Mouse (Mus musculus) liver, embryonic 14.5 days (tissue): ENCODE results near the gene Zswim5. TPM values are rescaled to one million over a fixed set of nuclear protein-coding genes. Genes with fewer than 3 reads are reported as not detected.
A peak's percentile ranks its signal among the peaks of the same experiment; 100 is the strongest.

Source experiments
- ATAC-seq: fragments of 200-750 bp; cut with Nextera tagmentation; 2 replicates; pipeline ENCODE4 v1.8.0; 2017; ENCODE audit warnings: moderate number of reproducible peaks, mild to moderate bottlenecking, moderate library complexity; ENCODE audit not compliant: insufficient read depth
- DNase-seq, 3 experiments: peaks; one replicate each; pipeline ENCODE4 v3.0.0-alpha.2; 2012 to 2013; ENCODE audit warnings: low read depth in 3 of 3, low spot score in 3 of 3
- H3K27ac ChIP-seq: fragments of 300-500 bp; sonication (generic); 2 replicates; pipeline ENCODE4 v1.5.1; 2014; ENCODE audit warnings: moderate library complexity, mild to moderate bottlenecking, control low read depth, inconsistent platforms
- H3K27me3 ChIP-seq: fragments of 300-500 bp; sonication (generic); 2 replicates; pipeline ENCODE4 v1.6.1; 2014; ENCODE audit warnings: mild to moderate bottlenecking, low read length, moderate library complexity; ENCODE audit not compliant: control insufficient read depth, insufficient read depth
- H3K36me3 ChIP-seq: fragments of 300-500 bp; sonication (generic); replicated peaks from 2 replicates; pipeline ENCODE4 v1.6.1; 2014; ENCODE audit warnings: low read depth; ENCODE audit not compliant: control insufficient read depth, insufficient read depth
- H3K4me1 ChIP-seq, 2 experiments: fragments of 200-500 bp in 1 of 2; fragments of 300-500 bp in 1 of 2; sonication (generic) in 1 of 2; replicated peaks; 2 replicates each; pipeline ENCODE4 v1.6.1; 2012 to 2014; ENCODE audit warnings: antibody characterized with exemption in 1 of 2, inconsistent platforms in 1 of 2, low read length in 1 of 2; ENCODE audit not compliant: control insufficient read depth in 2 of 2, insufficient read depth in 2 of 2
- H3K4me2 ChIP-seq: fragments of 300-500 bp; sonication (generic); 2 replicates; pipeline ENCODE4 v1.6.1; 2014; ENCODE audit warnings: low read depth, mild to moderate bottlenecking, control low read depth, moderate library complexity
- H3K4me3 ChIP-seq, 2 experiments: fragments of 200-500 bp in 1 of 2; fragments of 300-500 bp in 1 of 2; sonication (generic) in 1 of 2; 2 replicates each; pipeline ENCODE4 v1.5.1; 2012 to 2014; ENCODE audit warnings: low read depth in 2 of 2, low read length in 2 of 2, mild to moderate bottlenecking in 2 of 2, control low read depth in 1 of 2, inconsistent platforms in 1 of 2, moderate library complexity in 1 of 2; ENCODE audit not compliant: insufficient read depth in 1 of 2
- H3K9ac ChIP-seq: fragments of 300-500 bp; sonication (generic); replicated peaks from 2 replicates; pipeline ENCODE4 v1.6.1; 2014; ENCODE audit warnings: mild to moderate bottlenecking, control low read depth, moderate library complexity
- H3K9me3 ChIP-seq: fragments of 300-500 bp; sonication (generic); 2 replicates; pipeline ENCODE4 v1.6.1; 2016; ENCODE audit warnings: low read length, mixed read lengths; ENCODE audit not compliant: control insufficient read depth
- CTCF ChIP-seq: IDR thresholded peaks from 2 replicates; pipeline ENCODE4 v1.5.1; 2016; ENCODE audit warnings: antibody characterized with exemption, low read depth, control low read depth
- EP300 ChIP-seq: IDR thresholded peaks from 2 replicates; pipeline ENCODE4 v1.6.1; 2016; ENCODE audit warnings: antibody characterized with exemption, low read depth
- WGBS: fragments of 180-500 bp; shearing (Covaris S2); extraction: QIAGEN DNeasy Blood & Tissue Kit; methylation state at CpG from one replicate; pipeline ENCODE4 v1.1.7; 2014; ENCODE audit not compliant: insufficient replicate concordance; 5-methylcytosine and 5-hydroxymethylcytosine counted together
- polyA plus RNA-seq, 2 experiments: library from polyadenylated mRNA; depleted of rRNA in 1 of 2; stranded (reverse) in 1 of 2; unstranded in 1 of 2; fragments of >200 nt; fragmentation: Nextera tagmentation in 1 of 2; extraction: Ambion mirVana in 1 of 2; gene quantifications; 2 replicates each; pipeline versions ENCODE4 v1.2.1 to v1.2.3; 2012 to 2014

Gene Zswim5
- polyA plus RNA-seq, 2 experiments: 0.04 to 0.06 TPM

GRCm38 (mm10) chr4:116859711-116860110 lies 17.5 kb upstream of the Zswim5 start:
- TF ChIP-seq EP300 (no peak), CTCF (no peak)
- no peaks in the 10 kb centered on the region for H3K4me1 ChIP-seq
- no peak overlapping the region for H3K27ac ChIP-seq
- no peaks in the 10 kb centered on the region for H3K9me3 ChIP-seq
- no peak overlapping the region for H3K9ac ChIP-seq
- DNase-seq: no peak
- H3K4me2 ChIP-seq: no peak overlapping the region
- WGBS: 47% methylated on average over 5 of the region's 5 CpGs
- ATAC-seq: no peak
- H3K4me3 ChIP-seq: no peak overlapping the region
- H3K27me3 ChIP-seq: no peaks in the 10 kb centered on the region; the same call in 1 of the 2 replicates
- no peaks in the 10 kb centered on the region for H3K36me3 ChIP-seq

GRCm38 (mm10) chr4:116862023-116862422 lies 15.2 kb upstream of the Zswim5 start:
- H3K4me3 ChIP-seq: no peak overlapping the region
- H3K27me3 ChIP-seq: no peaks in the 10 kb centered on the region
- H3K4me1 ChIP-seq: no peaks in the 10 kb centered on the region
- H3K27ac ChIP-seq: no peak overlapping the region
- no peak overlapping the region for H3K9ac ChIP-seq
- DNase-seq (no peak), ATAC-seq (no peak)
- no peaks in the 10 kb centered on the region for H3K9me3 ChIP-seq
- H3K4me2 ChIP-seq: no peak overlapping the region
- H3K36me3 ChIP-seq: no peaks in the 10 kb centered on the region
- TF ChIP-seq CTCF: no peak
- 45% methylated on average over 8 of the region's 8 CpGs for WGBS

- Histone ChIP-seq H3K4me2 (no peak overlapping the region), H3K4me1 (no peaks in the 10 kb centered on the region), H3K9me3 (no peaks in the 10 kb centered on the region), H3K27ac (no peak overlapping the region), H3K36me3 (no peaks in the 10 kb centered on the region), H3K4me3 (no peak overlapping the region), H3K9ac (no peak overlapping the region), H3K27me3 (peaks cover 6% of the 10 kb centered on the region)
- no peak for DNase-seq
- ATAC-seq: no peak
- TF ChIP-seq EP300 (no peak), CTCF (no peak)
- WGBS: 26% methylated on average over 3 of the region's 3 CpGs
These were observed 7.3 kb upstream of the Zswim5 start for GRCm38 (mm10) chr4:116869898-116870297.

- H3K4me2 ChIP-seq: no peak overlapping the region
- DNase-seq: no peak
- ATAC-seq: no peak
- H3K36me3 ChIP-seq: no peaks in the 10 kb centered on the region
- no peak overlapping the region for H3K9ac ChIP-seq
- H3K27me3 ChIP-seq: peaks cover 45% of the 10 kb centered on the region
- H3K9me3 ChIP-seq: no peaks in the 10 kb centered on the region
- H3K4me1 ChIP-seq: no peaks in the 10 kb centered on the region
- WGBS: 64% methylated on average over 4 of the region's 4 CpGs
- no peak overlapping the region for H3K4me3 ChIP-seq
- no peak overlapping the region for H3K27ac ChIP-seq
- no peak for TF ChIP-seq CTCF
- TF ChIP-seq EP300: no peak
These were observed 2.6 kb upstream of the Zswim5 start for GRCm38 (mm10) chr4:116874595-116874994.

GRCm38 (mm10) chr4:116876630-116876994 lies 564 bp upstream of the Zswim5 start:
- Histone ChIP-seq H3K4me2 (peak overlapping the region; percentile 65), H3K9ac (no peak overlapping the region), H3K27me3 (peaks cover 50% of the 10 kb centered on the region), H3K36me3 (no peaks in the 10 kb centered on the region), H3K27ac (no peak overlapping the region), H3K4me1 (no peaks in the 10 kb centered on the region), H3K9me3 (no peaks in the 10 kb centered on the region), H3K4me3 (peak overlapping the region; percentile 44 to 60)
- DNase-seq (no peak), ATAC-seq (no peak)
- under 1% methylated on average over 15 of the region's 15 CpGs for WGBS
- no peak for TF ChIP-seq CTCF
- TF ChIP-seq EP300: no peak
